Mouse (Mus musculus) liver, embryonic 14.5 days (tissue): ENCODE results near the gene Negr1.

Experiments used
- CTCF ChIP-seq: IDR thresholded peaks from 2 replicates; pipeline ENCODE4 v1.5.1; 2016; ENCODE audit warnings: antibody characterized with exemption, low read depth, control low read depth
- EP300 ChIP-seq: IDR thresholded peaks from 2 replicates; pipeline ENCODE4 v1.6.1; 2016; ENCODE audit warnings: antibody characterized with exemption, low read depth

GRCm38 (mm10) chr3:157080585-157080984 lies 519.0 kb downstream of the Negr1 start:
- no peak for TF ChIP-seq CTCF
- TF ChIP-seq EP300, result no peak
